Mouse (Mus musculus) liver, embryonic 11.5 days (tissue): ENCODE data around the gene Hltf. TPM values are rescaled to one million over a fixed set of nuclear protein-coding genes. Genes with fewer than 3 reads are reported as not detected.
"Not testable (repeated sequence)": the region's sequence is repeated elsewhere in the genome, so short reads cannot be mapped to it uniquely, and the experiment has no call there.

ENCODE experiments used
- ATAC-seq: fragments of 200-750 bp; cut with Nextera tagmentation; replicated peaks from 2 replicates; pipeline ENCODE4 v1.8.0; 2017; ENCODE audit warnings: moderate number of reproducible peaks, mild to moderate bottlenecking, moderate TSS enrichment, moderate library complexity; ENCODE audit not compliant: low FRiP score
- DNase-seq: peaks from one replicate; pipeline ENCODE4 v3.0.0-alpha.2; 2017; ENCODE audit warnings: low spot score
- H3K27ac ChIP-seq: fragments of 300-500 bp; sonication (generic); 2 replicates; pipeline ENCODE4 v1.5.1; 2014; ENCODE audit warnings: mild to moderate bottlenecking, low read depth, low read length, control low read depth
- H3K27me3 ChIP-seq: fragments of 300-500 bp; sonication (generic); replicated peaks from 2 replicates; pipeline ENCODE4 v1.6.1; 2014; ENCODE audit warnings: low read length, mixed read lengths; ENCODE audit not compliant: control insufficient read depth, insufficient read depth
- H3K36me3 ChIP-seq: fragments of 300-500 bp; sonication (generic); 2 replicates; pipeline ENCODE4 v1.6.1; 2014; ENCODE audit warnings: mild to moderate bottlenecking, low read length, moderate library complexity, mixed read lengths; ENCODE audit not compliant: control insufficient read depth, insufficient read depth
- H3K4me1 ChIP-seq: fragments of 300-500 bp; sonication (generic); replicated peaks from 2 replicates; pipeline ENCODE4 v1.6.1; 2014; ENCODE audit warnings: low read length, mixed read lengths; ENCODE audit not compliant: control insufficient read depth, insufficient read depth
- H3K4me2 ChIP-seq: fragments of 300-500 bp; sonication (generic); 2 replicates; pipeline ENCODE4 v1.6.1; 2014; ENCODE audit warnings: mild to moderate bottlenecking, control low read depth, moderate library complexity
- H3K4me3 ChIP-seq: fragments of 300-500 bp; sonication (generic); 2 replicates; pipeline ENCODE4 v1.5.1; 2014; ENCODE audit warnings: low read depth, low read length, control low read depth
- H3K9ac ChIP-seq: fragments of 300-500 bp; sonication (generic); 2 replicates; pipeline ENCODE4 v1.6.1; 2014; ENCODE audit warnings: low read depth, low read length, control low read depth
- H3K9me3 ChIP-seq: fragments of 300-500 bp; sonication (generic); 2 replicates; pipeline ENCODE4 v1.6.1; 2016; ENCODE audit warnings: low read length, inconsistent platforms, mixed read lengths; ENCODE audit not compliant: control insufficient read depth
- WGBS: fragments of 180-500 bp; shearing (Covaris S2); extraction: QIAGEN DNeasy Blood & Tissue Kit; methylation state at CpG from one replicate; pipeline ENCODE4 v1.1.7; 2014; 5-methylcytosine and 5-hydroxymethylcytosine counted together
- polyA plus RNA-seq: library from polyadenylated mRNA; unstranded; fragments of >200 nt; fragmentation: Nextera tagmentation; extraction: Ambion mirVana; gene quantifications from 2 replicates; pipeline ENCODE4 v1.2.1, GENCODE M21; 2014

Hltf gene
- polyA plus RNA-seq, 1 experiment from 2014 or later, result 21.2 TPM

GRCm38 (mm10) chr3:20027788-20028187, 29.8 kb upstream of the Hltf start:
- Histone ChIP-seq H3K27me3 (no peaks in the 10 kb centered on the region), H3K4me2 (no peak overlapping the region), H3K4me1 (no peaks in the 10 kb centered on the region), H3K27ac (no peak overlapping the region), H3K9ac (no peak overlapping the region), H3K9me3 (no peaks in the 10 kb centered on the region), H3K36me3 (peaks cover 25% of the 10 kb centered on the region), H3K4me3 (no peak overlapping the region)
- no peak for ATAC-seq
- 87% methylated on average over 5 of the region's 5 CpGs for WGBS
- no peak for DNase-seq

GRCm38 (mm10) chr3:20028640-20029039, 29.0 kb upstream of the Hltf start:
- DNase-seq, result no peak
- H3K36me3 ChIP-seq, result peaks cover 22% of the 10 kb centered on the region
- H3K4me3 ChIP-seq, result no peak overlapping the region
- no peaks in the 10 kb centered on the region for H3K9me3 ChIP-seq
- H3K9ac ChIP-seq, result no peak overlapping the region
- no peaks in the 10 kb centered on the region for H3K27me3 ChIP-seq
- 83% methylated on average over 3 of the region's 3 CpGs for WGBS
- H3K27ac ChIP-seq, result no peak overlapping the region
- H3K4me2 ChIP-seq, result no peak overlapping the region
- no peak for ATAC-seq
- 0 out of 2 replicates have a peak, but pooled peaks cover 2% of the 10 kb centered on the region for H3K4me1 ChIP-seq

GRCm38 (mm10) chr3:20030807-20031206, 26.8 kb upstream of the Hltf start:
- H3K27ac ChIP-seq, result no peak overlapping the region
- WGBS, result 89% methylated on average over 6 of the region's 6 CpGs
- H3K36me3 ChIP-seq, result peaks cover 9% of the 10 kb centered on the region; the same call in 1 of the 2 replicates
- H3K4me1 ChIP-seq, result 0 out of 2 replicates have a peak, but pooled peaks cover 8% of the 10 kb centered on the region
- DNase-seq, result no peak
- no peaks in the 10 kb centered on the region for H3K9me3 ChIP-seq
- no peak overlapping the region for H3K4me3 ChIP-seq
- H3K9ac ChIP-seq, result no peak overlapping the region
- no peak for ATAC-seq
- no peaks in the 10 kb centered on the region for H3K27me3 ChIP-seq
- H3K4me2 ChIP-seq, result no peak overlapping the region

- Histone ChIP-seq H3K4me1 (0 out of 2 replicates have a peak, but pooled peaks cover 8% of the 10 kb centered on the region), H3K27ac (peak overlapping the region; percentile 72; the same call in 1 of the 2 replicates), H3K27me3 (no peaks in the 10 kb centered on the region), H3K36me3 (no peaks in the 10 kb centered on the region), H3K9me3 (no peaks in the 10 kb centered on the region), H3K4me2 (peak overlapping the region; percentile 89), H3K9ac (peak overlapping the region; percentile 74), H3K4me3 (peak overlapping the region; percentile 78)
- no peak for DNase-seq
- WGBS, result 15% methylated on average over 10 of the region's 10 CpGs
- ATAC-seq, result no peak
These were observed 23.6 kb upstream of the Hltf start for GRCm38 (mm10) chr3:20033761-20034718.

GRCm38 (mm10) chr3:20034719-20035404, 22.7 kb upstream of the Hltf start, which contains the start of gene Hps3:
TSS of gene Hps3 (minus strand) at chr3:20035315.
- Histone ChIP-seq H3K4me2 (peak within 1 kb of the TSS; percentile 89), H3K4me3 (peak within 1 kb of the TSS; percentile 78), H3K9ac (peak within 1 kb of the TSS; percentile 74), H3K36me3 (no peaks in the 10 kb centered on the region), H3K27ac (peak within 1 kb of the TSS; percentile 72), H3K27me3 (no peaks in the 10 kb centered on the region), H3K4me1 (0 out of 2 replicates have a peak, but pooled peaks cover 8% of the 10 kb centered on the region), H3K9me3 (no peaks in the 10 kb centered on the region)
- WGBS, result under 1% methylated on average over 47 of the region's 47 CpGs
- DNase-seq (peak; percentile 89), ATAC-seq (peak; percentile 100)

- Histone ChIP-seq H3K27me3 (no peaks in the 10 kb centered on the region), H3K9me3 (no peaks in the 10 kb centered on the region), H3K4me1 (0 out of 2 replicates have a peak, but pooled peaks cover 8% of the 10 kb centered on the region), H3K4me3 (no peak overlapping the region), H3K27ac (no peak overlapping the region), H3K4me2 (no peak overlapping the region), H3K9ac (no peak overlapping the region), H3K36me3 (no peaks in the 10 kb centered on the region)
- ATAC-seq (no peak), DNase-seq (no peak)
- 81% methylated on average over 4 of the region's 4 CpGs for WGBS
These were observed 21.5 kb upstream of the Hltf start for GRCm38 (mm10) chr3:20036069-20036468.

- ATAC-seq, H3K4me1 ChIP-seq, H3K36me3 ChIP-seq, H3K9me3 ChIP-seq, H3K27ac ChIP-seq, H3K4me3 ChIP-seq, DNase-seq, H3K9ac ChIP-seq, H3K27me3 ChIP-seq, H3K4me2 ChIP-seq: not testable (repeated sequence)
- 90% methylated on average over 7 of the region's 7 CpGs for WGBS
These were observed 16.1 kb upstream of the Hltf start for GRCm38 (mm10) chr3:20041461-20041860.

- H3K4me1 ChIP-seq, H3K27me3 ChIP-seq, ATAC-seq, H3K36me3 ChIP-seq, H3K9me3 ChIP-seq, H3K4me3 ChIP-seq, H3K27ac ChIP-seq, DNase-seq, H3K9ac ChIP-seq, H3K4me2 ChIP-seq: not testable (repeated sequence)
- 63% methylated on average over 3 of the region's 3 CpGs for WGBS
These were observed 12.9 kb upstream of the Hltf start for GRCm38 (mm10) chr3:20044736-20045135.
